Mouse (Mus musculus): ENCODE data around the gene Inava. TPM values are rescaled to one million over a fixed set of nuclear protein-coding genes. Genes with fewer than 3 reads are reported as not detected.

Gene Inava
- total RNA-seq, 2 experiments from 2014 or later = 3.7 to 4.4 TPM

DNA sequence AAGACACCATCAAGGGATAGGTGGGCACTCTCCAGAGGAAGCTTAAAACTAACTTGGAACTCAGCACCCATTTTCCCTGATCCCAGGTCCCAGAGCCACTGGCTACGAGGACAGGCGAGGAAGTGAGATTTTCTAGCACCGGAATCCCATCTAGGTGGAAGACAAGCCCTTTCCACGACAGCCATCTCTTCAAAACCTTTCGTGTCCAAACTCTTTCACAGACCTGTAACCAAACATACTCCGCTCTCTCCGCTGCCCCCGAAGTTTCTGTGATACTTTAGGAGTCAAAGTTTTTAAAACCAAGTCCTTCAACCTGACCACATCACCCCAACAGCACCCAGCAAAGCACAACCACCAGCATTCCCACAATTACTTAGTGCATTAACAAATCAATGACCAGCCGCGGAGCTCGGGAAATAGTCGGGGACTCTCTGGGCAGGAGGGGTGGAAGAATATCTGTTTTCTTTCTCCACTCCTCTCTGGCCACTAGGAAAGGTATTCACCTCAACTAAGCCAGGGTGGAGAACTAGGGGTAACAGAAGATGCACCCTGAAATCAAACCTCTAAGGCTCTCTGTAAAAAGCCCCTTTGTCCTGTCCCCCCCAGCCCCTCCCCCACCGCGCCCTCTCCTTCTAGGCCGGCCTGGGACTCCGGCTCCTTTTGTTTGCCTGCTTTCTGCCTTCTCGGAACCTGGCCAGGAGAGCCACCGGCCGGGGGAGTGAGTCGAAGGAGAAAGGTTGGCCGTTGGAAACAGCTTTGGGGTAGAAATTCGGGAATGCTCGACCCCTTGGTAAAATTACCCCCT lies 876 bp downstream of the Inava start:
- DNase-seq (ENCODE audit: extremely low spot score in 1 of 2, low spot score in 2 of 2) = no peak
- intact Hi-C loops (cut with DNase I) = no loop called here

DNA sequence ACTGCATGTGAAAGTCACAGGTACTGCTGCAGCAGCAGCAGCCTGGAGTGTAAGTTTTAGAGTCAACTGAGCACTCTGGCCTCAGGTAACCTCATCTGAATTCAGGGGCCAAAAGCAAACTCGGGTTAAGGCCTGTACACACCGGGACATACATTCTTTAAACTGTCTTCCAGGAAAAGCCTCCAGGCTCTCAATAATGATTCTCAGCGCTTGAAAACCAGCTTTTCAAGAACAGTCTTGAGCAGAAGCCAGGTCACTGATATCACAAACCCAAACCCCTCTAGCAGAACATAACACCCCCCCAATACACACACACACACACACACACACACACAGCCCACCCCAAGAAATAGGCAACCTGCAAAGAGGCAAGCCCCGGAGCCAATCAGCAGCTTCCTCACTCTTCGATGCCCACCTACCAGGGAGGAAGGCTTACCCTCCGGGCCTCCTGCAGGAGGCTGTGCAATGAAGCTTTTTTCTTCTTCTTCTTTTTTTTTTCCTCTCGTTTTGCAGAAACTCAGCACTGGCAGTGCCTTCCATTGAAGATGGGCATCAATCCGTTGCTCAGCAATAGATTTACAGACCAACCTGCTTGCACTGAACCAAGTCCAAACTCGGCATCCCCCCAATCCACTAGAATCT lies 1.7 kb downstream of the Inava start:
- DNase-seq (ENCODE audit: extremely low spot score in 1 of 2, low spot score in 2 of 2) = no peak
- intact Hi-C loops (cut with DNase I) = no loop called here

DNA sequence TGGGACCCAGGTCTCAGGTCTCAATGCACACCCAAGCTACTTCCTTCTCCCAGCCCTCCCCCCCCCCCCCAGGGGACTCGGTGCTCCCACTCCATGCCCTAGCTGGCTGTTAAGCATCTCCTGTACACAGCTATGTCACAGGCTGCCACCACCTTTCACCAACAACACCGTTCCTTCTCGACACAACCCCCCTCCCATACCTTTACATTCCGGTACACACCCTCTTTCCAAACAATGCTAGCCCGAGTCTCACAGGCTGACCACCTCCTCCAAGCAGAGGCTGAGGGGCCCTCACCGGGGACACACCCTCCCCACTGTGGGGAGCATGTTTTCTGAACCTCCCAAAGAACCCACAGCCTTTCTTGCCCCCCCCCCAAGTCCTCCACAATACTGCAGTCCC lies 2.5 kb downstream of the Inava start:
- intact Hi-C loops (cut with DNase I) = no loop called here
- DNase-seq (ENCODE audit: extremely low spot score in 1 of 2, low spot score in 2 of 2) = no peak

DNA sequence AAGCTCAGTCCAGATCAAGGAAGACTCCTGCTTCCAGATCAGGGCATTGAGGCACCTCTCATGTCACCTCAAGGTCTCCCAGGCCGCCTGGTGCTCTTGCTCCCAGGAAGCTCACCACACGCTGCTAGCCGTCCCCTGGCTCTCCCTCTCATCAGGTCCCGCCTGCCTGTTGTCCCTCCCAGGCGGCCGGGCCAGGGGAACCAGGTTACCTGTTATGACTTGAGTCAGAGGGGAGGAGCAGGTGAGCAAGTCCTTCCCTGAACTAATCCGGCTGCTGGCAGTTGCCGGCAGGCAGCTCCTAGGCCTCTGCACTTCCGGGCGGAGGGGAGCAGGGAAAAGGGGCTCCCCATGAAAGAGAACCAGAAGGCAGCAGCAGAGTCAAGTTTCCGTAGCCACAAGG lies 3.9 kb downstream of the Inava start:
- no peak for DNase-seq (ENCODE audit: extremely low spot score in 1 of 2, low spot score in 2 of 2)
- intact Hi-C loops (cut with DNase I) = no loop called here

DNA sequence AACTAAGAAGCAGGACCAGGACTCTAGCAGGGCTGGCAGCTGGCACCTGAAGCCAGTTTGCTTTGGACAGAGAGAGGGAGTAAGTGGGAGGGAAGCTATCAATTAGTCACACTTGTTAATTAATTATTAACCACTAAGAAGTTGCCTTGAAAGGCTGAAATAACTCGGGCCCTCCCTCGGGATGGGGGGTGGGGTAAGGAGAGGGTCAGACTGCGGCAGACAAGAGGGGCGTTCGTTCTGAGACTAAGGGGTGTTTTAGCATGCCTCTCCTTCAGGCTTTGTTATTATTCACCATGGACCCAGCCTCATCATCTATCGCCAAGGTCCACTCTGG lies 5.1 kb downstream of the Inava start:
- DNase-seq (ENCODE audit: extremely low spot score in 1 of 2, low spot score in 2 of 2) = no peak
- intact Hi-C loops (cut with DNase I) = no loop called here

DNA sequence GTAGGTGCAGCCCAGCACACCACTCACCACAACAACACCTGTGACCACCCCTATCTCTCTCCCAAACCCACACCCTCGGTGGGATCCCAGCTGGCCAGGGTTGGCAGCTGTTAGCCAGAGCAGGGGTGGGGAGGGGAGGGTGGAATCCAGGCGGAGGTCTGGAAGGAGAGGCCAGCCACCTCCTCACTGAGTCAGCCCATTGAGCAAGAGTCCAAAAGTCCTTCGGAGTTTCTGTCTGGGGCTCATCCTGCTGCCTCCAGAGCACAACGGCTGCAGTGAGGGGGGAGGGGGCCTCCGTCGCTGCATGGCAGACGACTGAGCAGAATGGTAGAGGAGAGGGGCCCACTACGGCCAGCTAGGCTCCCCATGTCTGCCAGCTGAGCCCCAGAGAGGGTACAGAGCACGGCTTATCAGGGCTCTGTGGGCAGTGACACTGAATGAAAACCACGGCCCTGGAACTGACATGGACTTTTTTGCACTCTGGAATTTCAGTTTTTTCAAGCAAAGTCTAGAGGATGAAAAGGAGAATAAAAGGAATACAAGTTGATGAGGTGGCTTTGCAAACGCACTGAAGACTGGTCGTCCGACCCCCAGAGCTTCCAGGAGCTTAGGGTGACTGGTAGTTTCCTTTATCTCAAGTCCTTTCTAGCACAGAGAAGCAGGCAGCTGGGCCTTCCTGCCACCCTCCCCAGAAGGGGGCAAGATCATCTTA lies 5.6 kb downstream of the Inava start:
- intact Hi-C loops (cut with DNase I) = no loop called here
- no peak for DNase-seq (ENCODE audit: extremely low spot score in 1 of 2, low spot score in 2 of 2)

DNA sequence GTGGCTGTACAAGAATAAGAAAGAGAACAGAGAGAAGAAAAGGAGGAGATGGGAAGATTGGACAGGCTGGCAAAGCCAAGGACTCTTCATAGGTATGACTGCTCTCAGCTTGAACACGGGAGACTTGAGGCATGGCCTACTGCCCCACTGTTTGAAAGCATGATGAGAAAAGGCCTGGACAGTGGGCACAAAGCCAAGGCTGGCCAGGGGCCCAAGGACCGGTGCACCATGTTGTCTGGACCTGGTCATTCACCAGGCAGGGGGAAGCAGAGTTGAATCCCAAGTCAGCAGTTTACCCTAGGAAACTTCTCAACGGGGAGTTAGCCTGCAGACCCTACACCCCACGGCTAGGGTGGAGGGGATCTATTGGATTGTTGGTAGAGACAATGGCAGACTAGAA lies 6.2 kb downstream of the Inava start:
- intact Hi-C loops (cut with DNase I) = no loop called here
- no peak for DNase-seq (ENCODE audit: extremely low spot score in 1 of 2, low spot score in 2 of 2)

DNA sequence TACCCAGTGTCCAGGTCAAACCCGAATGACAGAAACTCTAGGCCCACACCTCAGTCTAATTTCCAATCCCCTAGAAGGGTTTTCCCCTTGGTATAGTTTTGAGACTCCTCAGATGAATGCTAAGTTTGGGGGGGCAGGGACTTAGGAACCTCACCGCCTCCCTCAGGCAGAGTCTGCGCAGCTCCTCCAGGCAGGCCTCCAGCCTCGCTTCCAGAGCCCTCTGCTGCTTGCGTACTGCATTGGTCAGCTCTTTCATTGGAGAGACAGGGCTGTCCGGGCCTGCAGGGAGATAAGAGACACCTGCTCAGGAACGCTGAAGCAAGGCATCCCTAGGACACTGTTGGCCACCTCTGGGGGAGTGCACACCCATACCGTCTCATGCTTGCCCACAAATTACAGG lies 7.4 kb downstream of the Inava start:
- DNase-seq (ENCODE audit: extremely low spot score in 1 of 2, low spot score in 2 of 2) = no peak
- intact Hi-C loops (cut with DNase I) = no loop called here

DNA sequence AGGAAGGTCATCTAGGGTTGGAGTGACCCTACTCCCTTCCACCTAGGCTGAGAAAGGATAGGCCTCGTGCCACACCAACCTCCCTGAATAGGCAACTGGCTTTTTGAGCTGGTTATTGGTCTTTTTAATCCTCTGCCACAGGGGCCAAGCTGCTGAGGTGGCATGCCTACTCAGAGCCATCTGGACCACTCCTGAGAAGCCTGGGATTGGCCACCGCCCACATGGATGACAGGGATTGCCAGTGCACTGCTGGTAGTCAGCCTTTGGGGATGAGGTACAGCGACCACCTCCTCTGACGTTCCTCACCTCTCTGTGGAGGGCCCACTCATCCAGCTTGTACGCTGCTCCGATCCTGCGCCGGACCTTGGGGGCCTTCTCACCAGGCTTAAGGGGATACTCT lies 8.2 kb downstream of the Inava start:
- intact Hi-C loops (cut with DNase I) = no loop called here
- no peak for DNase-seq (ENCODE audit: extremely low spot score in 1 of 2, low spot score in 2 of 2)

DNA sequence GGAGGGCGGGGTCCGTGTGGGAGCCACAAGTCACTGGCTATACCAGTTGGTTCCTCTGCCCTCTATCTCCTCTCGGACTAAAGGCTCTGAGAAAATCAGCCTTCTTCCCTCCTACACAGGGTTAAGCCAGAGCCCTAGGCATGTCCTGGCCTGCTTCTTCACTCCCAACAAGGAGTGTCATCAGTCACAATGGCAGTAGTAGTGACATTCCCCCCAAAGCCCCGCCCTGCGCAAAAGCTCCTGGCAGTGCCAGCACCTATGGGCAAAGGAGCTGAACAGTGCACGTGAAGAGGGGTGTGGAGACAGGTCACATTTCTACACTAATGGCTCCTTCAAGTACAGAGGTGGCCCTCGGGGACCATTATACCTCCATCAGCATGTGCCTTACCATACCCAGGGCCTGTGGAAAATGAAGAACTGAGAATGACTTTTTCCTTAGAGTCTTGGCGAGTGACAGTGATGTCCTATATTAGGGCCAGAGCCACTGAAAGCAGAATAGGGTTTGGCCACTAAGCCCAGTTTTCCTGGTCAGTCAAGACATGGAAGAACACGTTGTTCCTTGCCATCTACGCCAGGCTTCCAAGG lies 10.2 kb downstream of the Inava start:
- DNase-seq (ENCODE audit: extremely low spot score in 1 of 2, low spot score in 2 of 2) = no peak
- intact Hi-C loops (cut with DNase I) = no loop called here

DNA sequence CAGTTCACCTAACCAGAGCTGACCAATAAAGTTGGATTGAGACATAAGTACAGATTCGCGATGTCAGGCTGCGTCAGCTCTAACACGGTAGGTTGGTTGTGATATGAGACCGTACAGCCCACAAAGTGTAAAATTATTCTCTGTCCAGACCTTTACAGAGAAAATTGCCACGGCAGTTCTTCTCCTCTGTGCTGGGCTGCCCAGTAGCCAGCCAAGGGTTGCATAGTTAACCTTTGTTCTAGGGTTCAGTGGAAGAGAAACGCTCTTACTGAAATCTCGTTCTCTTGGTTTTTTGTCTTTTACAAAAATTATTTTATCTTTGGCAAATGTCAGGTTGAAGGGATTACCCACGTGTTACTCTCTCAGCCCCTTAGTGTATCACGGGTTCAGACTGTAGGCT lies 11.7 kb downstream of the Inava start:
- intact Hi-C loops (cut with DNase I) = no loop called here
- DNase-seq (ENCODE audit: extremely low spot score in 1 of 2, low spot score in 2 of 2) = no peak

DNA sequence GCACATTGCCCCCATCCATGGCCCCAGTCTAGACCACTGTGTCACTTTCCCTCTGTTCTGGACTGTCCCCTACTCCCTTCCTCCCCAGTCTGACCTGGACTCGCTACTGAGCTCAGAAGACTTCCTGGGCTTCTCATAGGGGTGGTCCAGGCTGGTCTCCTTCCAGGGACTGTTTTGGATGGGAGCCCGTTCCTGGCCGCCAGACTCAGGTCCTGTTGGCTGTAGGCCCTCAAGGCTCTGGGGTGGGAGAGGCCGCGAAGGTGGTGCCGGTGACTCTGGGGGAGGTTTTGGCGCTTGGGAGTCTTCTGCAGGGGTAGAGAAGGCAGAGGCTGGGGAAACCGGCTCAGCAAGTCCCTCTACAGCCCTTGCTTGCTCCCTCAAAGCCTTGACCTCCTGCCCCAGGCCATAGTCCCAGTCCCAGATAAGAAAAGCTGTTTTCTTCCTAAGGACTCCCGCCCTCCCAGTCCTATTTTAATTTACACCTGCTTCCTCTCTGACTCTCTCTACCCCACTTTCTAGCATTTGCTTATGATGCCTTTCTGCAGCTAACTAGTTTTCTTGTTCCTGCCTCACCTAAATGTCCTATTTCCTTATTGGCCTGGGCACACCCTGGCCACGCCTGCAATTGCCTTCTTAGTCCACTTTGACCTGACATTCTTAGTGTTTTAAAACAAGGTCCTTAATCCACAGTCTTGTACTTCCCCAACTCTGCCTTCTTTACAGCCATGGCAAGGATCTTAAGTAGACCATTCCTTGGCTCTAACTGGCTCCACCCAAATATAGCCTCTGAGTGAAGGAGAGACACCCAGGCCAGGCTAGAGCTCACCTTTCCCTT lies 13.8 kb downstream of the Inava start:
- intact Hi-C loops (cut with DNase I) = no loop called here
- DNase-seq (ENCODE audit: extremely low spot score in 1 of 2, low spot score in 2 of 2) = no peak

DNA sequence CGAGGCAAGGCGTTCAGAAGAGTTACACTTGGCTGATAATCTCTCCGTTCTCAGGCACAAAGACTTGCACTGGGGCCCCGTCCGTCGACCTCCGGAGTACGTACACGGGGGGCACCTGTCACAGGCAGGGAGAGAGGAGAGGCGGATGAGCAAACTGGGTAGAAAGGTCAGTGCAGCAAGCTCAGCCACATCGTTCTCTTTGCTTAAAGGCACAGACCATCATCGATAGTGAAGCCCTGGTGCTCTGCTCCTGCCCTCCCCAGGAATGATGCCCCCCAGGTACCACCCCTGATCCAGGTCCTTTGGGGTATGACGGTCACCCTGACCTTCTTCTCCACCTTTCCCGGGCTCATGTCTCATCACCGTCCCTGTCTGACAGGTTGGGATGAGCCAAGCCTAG lies 19.8 kb downstream of the Inava start:
- intact Hi-C loops (cut with DNase I) = no loop called here
- no peak for DNase-seq (ENCODE audit: extremely low spot score in 1 of 2, low spot score in 2 of 2)

DNA sequence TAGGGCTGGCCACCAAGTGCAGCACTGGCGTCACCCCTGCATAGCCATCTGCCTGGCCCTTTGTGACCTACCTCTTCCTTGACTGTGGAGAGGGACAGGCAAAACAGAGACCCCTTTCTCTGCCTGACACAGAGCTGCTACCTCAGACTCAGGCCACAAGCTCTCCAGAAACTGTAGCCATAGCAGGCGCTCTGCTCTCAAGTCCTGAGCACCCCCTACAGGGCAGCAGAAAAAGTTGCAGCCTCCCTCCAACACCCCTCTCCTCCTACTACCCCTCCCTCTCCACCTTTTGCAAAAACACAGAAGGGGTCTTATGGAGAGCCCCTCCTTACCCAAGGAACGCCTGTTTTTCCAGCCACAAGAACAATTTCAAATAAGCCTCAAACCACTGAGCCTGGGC lies 21.3 kb downstream of the Inava start, which contains the start of gene Mroh3:
Gene Mroh3, minus strand, starts transcription at position 26 of the 400 bp plus-strand sequence.
- DNase-seq (ENCODE audit: extremely low spot score in 1 of 2, low spot score in 2 of 2) = peak in 1 of 2 experiments; percentile 58
- intact Hi-C loops (cut with DNase I) = no loop called here

DNA sequence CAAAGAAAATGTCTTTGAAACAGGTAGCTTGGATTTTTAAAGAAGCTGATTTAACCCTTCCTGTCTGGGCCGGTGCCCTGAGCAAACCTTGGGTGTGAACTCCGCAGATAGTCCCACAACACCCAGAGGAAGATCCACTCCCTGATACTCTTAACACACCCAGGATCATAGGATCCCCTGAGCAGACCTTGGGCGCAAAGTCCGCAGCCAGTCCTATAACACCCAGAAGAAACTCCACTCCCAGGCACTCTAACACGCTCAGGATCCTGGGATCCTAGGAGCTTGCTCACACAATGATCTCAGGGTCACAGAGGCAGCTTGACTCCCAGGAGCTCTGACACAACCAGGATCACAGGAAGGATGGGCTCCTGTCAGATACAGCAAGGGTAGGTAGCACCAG lies 44.0 kb downstream of the Inava start:
- intact Hi-C loops (cut with DNase I) = no loop called here
- DNase-seq (ENCODE audit: extremely low spot score in 1 of 2, low spot score in 2 of 2) = no peak

DNA sequence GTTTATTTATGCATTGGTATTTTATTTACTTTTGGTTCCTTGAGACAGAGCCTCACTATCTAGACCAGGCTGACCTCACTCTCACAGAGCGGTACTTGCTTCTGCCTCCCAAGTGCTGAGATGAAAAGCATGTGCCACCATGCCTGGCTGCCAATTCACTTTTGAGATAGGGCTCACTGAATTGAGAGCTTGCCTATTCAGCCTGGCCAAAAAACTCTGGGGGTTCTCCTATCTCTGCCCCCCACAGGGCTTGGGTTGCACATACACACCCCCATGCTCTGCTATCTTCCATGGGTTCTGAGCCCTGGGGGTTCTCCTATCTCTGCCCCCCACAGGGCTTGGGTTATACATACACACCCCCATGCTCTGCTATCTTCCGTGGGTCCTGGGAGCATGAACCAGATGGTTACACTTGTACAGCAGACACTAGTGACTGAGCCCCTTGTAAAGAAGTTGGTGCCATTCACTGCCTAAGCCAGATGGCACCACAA lies 54.5 kb downstream of the Inava start:
- DNase-seq (ENCODE audit: extremely low spot score in 1 of 2, low spot score in 2 of 2) = peak in 1 of 2 experiments; percentile 16
- intact Hi-C loops (cut with DNase I) = loop anchor here (5.0 kb wide), 2 partner anchors 78 to 278 kb away; no protein-coding TSS in a partner anchor

DNA sequence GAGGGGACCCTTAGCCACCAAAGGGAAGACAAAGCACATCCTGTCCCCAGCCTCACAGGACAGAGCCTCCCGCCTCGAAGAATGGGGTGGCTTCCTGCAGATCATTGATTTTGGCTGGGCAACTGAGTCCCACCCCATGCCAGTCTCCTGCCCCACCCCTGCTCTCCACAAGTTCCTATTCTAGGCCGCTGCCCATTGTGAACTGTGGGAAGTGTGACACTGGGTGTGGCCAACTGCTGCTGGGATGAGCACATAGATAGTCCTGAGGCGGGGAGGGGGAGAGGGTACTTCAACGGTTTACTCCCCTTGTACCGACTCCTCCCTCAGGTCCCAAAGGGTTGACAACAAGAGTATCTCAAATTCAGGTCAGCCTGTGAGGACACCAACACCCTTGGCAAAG lies 55.3 kb downstream of the Inava start:
- DNase-seq (ENCODE audit: extremely low spot score in 1 of 2, low spot score in 2 of 2) = peak in 1 of 2 experiments; percentile 23
- intact Hi-C loops (cut with DNase I) = loop anchor here (5.0 kb wide), 2 partner anchors 79 to 279 kb away; no protein-coding TSS in a partner anchor

DNA sequence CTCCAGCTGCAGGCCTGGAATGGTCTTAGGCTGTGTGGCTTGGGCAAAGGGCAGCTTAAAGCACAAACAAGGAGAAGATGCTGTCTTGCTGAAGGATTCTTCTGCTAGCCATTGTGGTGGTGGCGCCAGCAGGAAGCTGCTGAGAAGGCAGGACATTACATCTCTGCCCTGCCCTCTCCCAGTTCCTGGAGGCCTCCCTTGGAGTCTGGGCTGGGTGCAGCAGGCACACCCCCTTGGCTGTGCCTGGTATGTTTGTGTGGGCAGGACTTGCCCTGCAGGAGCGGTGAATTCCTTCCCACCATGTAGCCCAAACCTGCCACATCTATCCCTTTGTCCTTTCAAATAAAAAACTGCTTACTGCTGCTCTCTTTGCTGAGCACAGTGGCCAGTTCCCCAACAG lies 57.0 kb downstream of the Inava start:
- intact Hi-C loops (cut with DNase I) = loop anchor here (5.0 kb wide), 2 partner anchors 80 to 280 kb away; no protein-coding TSS in a partner anchor
- DNase-seq (ENCODE audit: extremely low spot score in 1 of 2, low spot score in 2 of 2) = peak in 1 of 2 experiments; percentile 28
